Mouse (Mus musculus): ENCODE measurements around the gene Wdfy2.

The Wdfy2 gene

GRCm38 (mm10) chr14:62936631-62937380 lies 99.3 kb downstream of the Wdfy2 start:
- DNase-seq: no peak

- peak; percentile 18 for DNase-seq
Observed at GRCm38 (mm10) chr14:62937675-62938074, 100.2 kb downstream of the Wdfy2 start.

GRCm38 (mm10) chr14:62939435-62939834 lies 102.0 kb downstream of the Wdfy2 start:
- DNase-seq: no peak

GRCm38 (mm10) chr14:62940383-62941074 lies 103.1 kb downstream of the Wdfy2 start:
- peak; percentile 14 for DNase-seq

- no peak for DNase-seq
Observed at GRCm38 (mm10) chr14:62946794-62947193, 109.3 kb downstream of the Wdfy2 start.

GRCm38 (mm10) chr14:62956091-62956490 lies 118.6 kb downstream of the Wdfy2 start:
- DNase-seq: no peak

- no peak for DNase-seq
Observed at GRCm38 (mm10) chr14:62963632-62964031, 126.2 kb downstream of the Wdfy2 start.

GRCm38 (mm10) chr14:62965342-62965741 lies 127.9 kb downstream of the Wdfy2 start:
- no peak for DNase-seq

GRCm38 (mm10) chr14:62965811-62966520 lies 128.5 kb downstream of the Wdfy2 start:
- DNase-seq: no peak

GRCm38 (mm10) chr14:62975046-62975445 lies 137.6 kb downstream of the Wdfy2 start:
- DNase-seq: peak; percentile 35

GRCm38 (mm10) chr14:62979815-62980214 lies 142.3 kb downstream of the Wdfy2 start:
- DNase-seq: no peak

- no peak for DNase-seq
Observed at GRCm38 (mm10) chr14:62984410-62984809, 146.9 kb downstream of the Wdfy2 start, which contains the start of gene Defb48. Gene Defb48 (minus strand): TSS chr14:62984510.

GRCm38 (mm10) chr14:62991271-62991670 lies 153.8 kb downstream of the Wdfy2 start:
- DNase-seq: no peak

GRCm38 (mm10) chr14:62991849-62992510 lies 154.5 kb downstream of the Wdfy2 start:
- DNase-seq: no peak

GRCm38 (mm10) chr14:62997777-62998176 lies 160.3 kb downstream of the Wdfy2 start, which contains the start of gene Defb47:
Gene Defb47 (plus strand): TSS chr14:62998077.
- DNase-seq: no peak

GRCm38 (mm10) chr14:62998977-62999376 lies 161.5 kb downstream of the Wdfy2 start:
- DNase-seq: no peak

- DNase-seq: no peak
Observed at GRCm38 (mm10) chr14:63002588-63002987, 165.1 kb downstream of the Wdfy2 start.
